Mouse (Mus musculus): Measurements from ENCODE around the gene Dcbld2. TPM values are rescaled to one million over a fixed set of nuclear protein-coding genes. Genes with fewer than 3 reads are reported as not detected.

Dcbld2 gene
- polyA plus RNA-seq, 1 experiment = 0.78 TPM

DNA sequence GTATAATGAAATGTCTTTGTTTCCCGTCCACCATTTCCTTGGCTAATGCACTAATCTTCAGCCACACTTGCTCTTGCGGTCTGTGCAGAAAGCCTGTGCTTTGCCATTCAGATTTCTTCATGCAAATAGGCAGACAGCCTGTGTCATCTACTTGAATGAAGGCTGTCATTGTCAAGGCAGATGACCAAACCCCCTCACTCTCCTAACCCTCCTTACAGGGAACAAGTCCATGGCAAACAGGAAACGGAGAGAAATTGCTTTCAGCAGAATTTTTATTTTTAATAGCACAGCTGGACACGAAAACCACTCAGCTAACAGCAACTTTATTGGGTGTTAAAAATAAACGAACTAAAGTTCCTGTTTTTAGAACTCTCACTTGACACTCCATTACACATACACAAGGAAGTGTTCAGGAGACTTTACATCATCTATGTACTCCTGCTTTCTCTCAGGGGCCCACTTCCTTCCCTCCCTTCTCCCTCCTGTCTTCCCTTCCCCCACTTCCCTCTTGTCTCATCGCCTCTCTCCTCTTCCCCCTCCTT, 93.6 kb downstream of the Dcbld2 start:
- Histone ChIP-seq H3K27me3 (replicated peaks) (no peaks in the 10 kb centered on the region), H3K36me3 (replicated peaks; ENCODE audit: low read length) (peaks cover 62% of the 10 kb centered on the region), H3K9me3 (no peaks in the 10 kb centered on the region), H3K4me1 (peaks cover 94% of the 10 kb centered on the region), H3K4me3 (replicated peaks) (peak overlapping the region; percentile 87)
- TF ChIP-seq FLI1 (IDR thresholded peaks at IDR 0.05; ENCODE audit: low read length) (no peak), GATA1 (IDR thresholded peaks at IDR 0.05; ENCODE audit: borderline replicate concordance, low read length) (peak; percentile 53; the same call in 1 of the 3 replicates)

DNA sequence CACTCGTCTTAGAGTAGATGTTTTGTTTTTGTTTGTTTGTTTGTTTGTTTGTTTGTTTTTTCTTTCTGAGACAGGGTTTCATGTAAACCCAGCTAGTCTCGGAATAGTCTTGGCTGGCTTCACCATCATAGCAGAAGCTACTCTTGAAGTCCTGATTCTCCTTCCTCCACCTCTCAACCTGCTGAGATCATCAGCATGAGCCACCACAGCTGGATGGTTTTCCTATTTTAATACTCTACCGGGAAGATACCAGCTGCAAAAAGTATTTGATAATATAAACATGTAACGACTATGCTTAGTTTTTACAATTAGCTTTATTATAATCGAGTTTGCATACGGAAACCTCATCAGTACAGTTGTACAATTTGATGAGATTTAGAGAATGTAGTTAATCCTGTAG, 94.3 kb downstream of the Dcbld2 start:
- Histone ChIP-seq H3K4me3 (replicated peaks) (peak overlapping the region; percentile 87), H3K9me3 (no peaks in the 10 kb centered on the region), H3K27me3 (replicated peaks) (no peaks in the 10 kb centered on the region), H3K4me1 (peaks cover 94% of the 10 kb centered on the region), H3K36me3 (replicated peaks; ENCODE audit: low read length) (peaks cover 64% of the 10 kb centered on the region)
- TF ChIP-seq FLI1 (IDR thresholded peaks at IDR 0.05; ENCODE audit: low read length) (no peak), GATA1 (IDR thresholded peaks at IDR 0.05; ENCODE audit: borderline replicate concordance, low read length) (no peak)

DNA sequence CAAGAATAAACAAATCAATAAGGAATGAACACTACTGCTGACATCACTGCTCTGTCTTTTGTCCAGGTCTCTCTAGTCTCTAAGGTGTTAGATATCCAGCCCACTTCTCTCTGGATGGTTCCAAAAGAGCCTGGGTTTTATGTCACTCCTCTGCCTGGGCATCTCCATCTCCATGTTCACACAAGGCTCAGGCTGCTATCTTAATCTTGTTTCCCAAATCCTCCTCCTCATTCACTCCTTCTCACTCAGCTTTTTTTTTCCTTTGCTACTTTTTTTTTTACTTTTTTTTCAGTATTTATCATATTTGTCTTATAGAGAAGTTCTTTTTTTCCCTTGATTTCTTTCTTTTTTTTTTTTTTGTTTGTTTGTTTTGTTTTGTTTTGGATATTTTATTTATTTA, 96.7 kb downstream of the Dcbld2 start:
- Histone ChIP-seq H3K27me3 (replicated peaks) (no peaks in the 10 kb centered on the region), H3K4me3 (replicated peaks) (no peak overlapping the region), H3K4me1 (peaks cover 86% of the 10 kb centered on the region), H3K9me3 (no peaks in the 10 kb centered on the region), H3K36me3 (replicated peaks; ENCODE audit: low read length) (peaks cover 63% of the 10 kb centered on the region)
- TF ChIP-seq FLI1 (IDR thresholded peaks at IDR 0.05; ENCODE audit: low read length) (no peak), GATA1 (IDR thresholded peaks at IDR 0.05; ENCODE audit: borderline replicate concordance, low read length) (no peak)

DNA sequence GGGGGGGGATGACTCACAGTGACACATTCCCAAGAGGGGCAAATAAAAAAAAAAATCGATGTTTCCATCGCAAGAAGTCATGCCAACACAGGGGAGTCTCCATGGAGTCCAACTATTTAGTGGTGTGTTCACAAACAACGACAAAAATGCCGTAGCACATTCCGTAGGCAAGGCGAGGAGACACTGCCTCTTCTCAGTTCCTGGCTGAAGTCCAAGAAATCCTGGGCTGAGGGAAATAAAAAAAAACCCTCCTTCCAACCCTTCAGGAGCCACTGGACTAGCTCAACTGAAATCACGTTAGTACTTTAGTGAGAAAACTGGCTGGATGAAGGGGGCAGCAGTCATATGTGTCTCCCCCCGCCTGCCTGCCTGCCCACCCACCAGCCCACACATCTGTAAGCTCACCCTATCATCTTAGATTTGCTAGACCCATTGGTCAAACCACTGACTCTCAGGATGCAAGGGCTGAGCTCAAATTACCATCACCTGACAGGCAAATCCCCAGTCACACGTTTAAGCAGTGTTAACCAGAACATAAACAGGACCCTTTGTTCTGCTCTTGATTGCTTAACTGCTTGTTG, 104.0 kb downstream of the Dcbld2 start:
- H3K36me3 ChIP-seq (replicated peaks; ENCODE audit: low read length) = peaks cover 70% of the 10 kb centered on the region
- H3K27me3 ChIP-seq (replicated peaks) = no peaks in the 10 kb centered on the region
- TF ChIP-seq FLI1 (IDR thresholded peaks at IDR 0.05; ENCODE audit: low read length) = no peak
- no peak for TF ChIP-seq GATA1 (IDR thresholded peaks at IDR 0.05; ENCODE audit: borderline replicate concordance, low read length)
- H3K9me3 ChIP-seq = no peaks in the 10 kb centered on the region
- peaks cover 76% of the 10 kb centered on the region for H3K4me1 ChIP-seq
- no peak overlapping the region for H3K4me3 ChIP-seq (replicated peaks)

DNA sequence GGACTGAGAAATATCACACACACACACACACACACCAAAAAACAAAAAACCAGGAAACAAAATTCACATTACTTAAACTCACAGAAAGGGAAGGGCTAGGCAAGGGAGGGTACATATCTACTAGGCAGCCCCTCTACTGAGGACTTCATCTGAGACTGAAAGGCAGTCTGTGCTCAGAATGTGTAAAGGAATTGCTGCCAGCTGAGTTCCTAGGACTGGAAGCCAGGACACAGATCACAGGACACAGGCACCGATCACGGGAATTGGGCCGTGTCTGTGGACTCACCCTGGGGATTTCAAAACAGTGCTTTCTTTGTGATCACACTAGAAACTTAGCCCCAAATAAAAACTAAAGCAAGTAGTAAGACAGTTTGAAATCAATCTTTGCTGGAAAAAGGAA, 104.6 kb downstream of the Dcbld2 start:
- no peaks in the 10 kb centered on the region for H3K27me3 ChIP-seq (replicated peaks)
- H3K9me3 ChIP-seq = no peaks in the 10 kb centered on the region
- peaks cover 65% of the 10 kb centered on the region for H3K36me3 ChIP-seq (replicated peaks; ENCODE audit: low read length)
- TF ChIP-seq FLI1 (IDR thresholded peaks at IDR 0.05; ENCODE audit: low read length) (no peak), GATA1 (IDR thresholded peaks at IDR 0.05; ENCODE audit: borderline replicate concordance, low read length) (no peak)
- no peak overlapping the region for H3K4me3 ChIP-seq (replicated peaks)
- peaks cover 73% of the 10 kb centered on the region for H3K4me1 ChIP-seq

DNA sequence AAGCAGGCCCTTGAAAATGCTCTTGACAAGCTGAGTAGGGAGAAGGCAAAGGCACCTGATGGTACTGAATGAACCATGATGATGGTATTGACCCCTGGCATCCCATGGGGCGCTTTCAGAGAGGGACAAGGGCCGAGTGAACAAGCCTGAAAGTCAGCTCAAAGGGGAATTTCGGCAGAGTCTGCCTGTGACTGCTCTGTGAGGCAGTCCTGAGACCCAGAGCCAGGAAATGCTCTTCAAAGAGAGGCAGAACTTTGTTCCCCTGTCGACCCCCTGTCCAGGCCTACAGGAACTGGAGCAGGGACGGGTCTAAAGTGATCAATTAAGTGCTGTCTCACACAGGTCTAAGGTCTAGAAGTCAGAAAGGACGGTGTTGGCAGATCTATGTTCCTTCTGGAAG, 105.5 kb downstream of the Dcbld2 start:
- no peak for TF ChIP-seq FLI1 (IDR thresholded peaks at IDR 0.05; ENCODE audit: low read length)
- Histone ChIP-seq H3K4me3 (replicated peaks) (no peak overlapping the region), H3K4me1 (peaks cover 79% of the 10 kb centered on the region), H3K27me3 (replicated peaks) (no peaks in the 10 kb centered on the region), H3K36me3 (replicated peaks; ENCODE audit: low read length) (peaks cover 70% of the 10 kb centered on the region), H3K9me3 (no peaks in the 10 kb centered on the region)

DNA sequence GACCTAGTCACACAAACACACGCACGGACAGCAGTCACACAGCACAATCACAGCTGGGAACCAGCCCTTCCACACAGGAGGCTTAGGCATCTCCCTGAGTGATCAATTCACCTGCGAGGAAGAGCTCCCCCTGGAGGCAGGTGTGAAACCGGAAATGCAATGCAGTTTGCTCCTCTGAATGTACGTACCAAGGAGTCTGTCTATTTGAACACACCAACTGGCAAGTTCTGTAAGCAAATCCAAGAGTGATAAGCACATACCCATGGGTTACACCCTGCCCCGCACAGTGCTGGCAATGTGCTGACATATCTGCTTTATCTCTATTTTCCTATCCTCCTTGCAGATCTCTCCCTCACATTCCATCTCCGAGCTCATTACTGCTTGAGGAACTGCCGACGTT, 106.3 kb downstream of the Dcbld2 start:
- Histone ChIP-seq H3K36me3 (replicated peaks; ENCODE audit: low read length) (peaks cover 64% of the 10 kb centered on the region), H3K4me1 (peaks cover 80% of the 10 kb centered on the region), H3K4me3 (replicated peaks) (no peak overlapping the region), H3K27me3 (replicated peaks) (no peaks in the 10 kb centered on the region), H3K9me3 (no peaks in the 10 kb centered on the region)
- no peak for TF ChIP-seq GATA1 (IDR thresholded peaks at IDR 0.05; ENCODE audit: borderline replicate concordance, low read length)
- TF ChIP-seq FLI1 (IDR thresholded peaks at IDR 0.05; ENCODE audit: low read length) = no peak

DNA sequence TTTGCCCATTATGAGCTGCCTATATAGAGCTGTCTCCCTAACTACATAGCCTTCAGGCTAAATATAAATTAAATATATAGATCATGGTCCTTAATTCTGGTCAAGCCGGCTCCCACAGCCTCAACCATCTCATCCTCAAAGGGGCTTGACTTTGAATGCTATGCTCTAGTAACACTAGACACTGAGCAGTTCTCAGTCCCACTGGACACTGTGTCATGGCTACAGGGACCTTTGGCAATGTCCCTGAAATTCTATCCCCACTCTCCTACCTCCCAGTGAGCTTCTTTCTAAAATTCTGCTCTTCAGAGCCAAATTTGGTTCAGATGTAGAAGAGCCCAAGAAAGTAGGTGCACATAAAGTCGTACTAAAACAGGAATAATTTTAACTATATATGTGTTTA, 107.9 kb downstream of the Dcbld2 start:
- Histone ChIP-seq H3K9me3 (no peaks in the 10 kb centered on the region), H3K4me3 (replicated peaks) (no peak overlapping the region), H3K27me3 (replicated peaks) (no peaks in the 10 kb centered on the region), H3K4me1 (peaks cover 83% of the 10 kb centered on the region), H3K36me3 (replicated peaks; ENCODE audit: low read length) (peaks cover 59% of the 10 kb centered on the region)
- TF ChIP-seq FLI1 (IDR thresholded peaks at IDR 0.05; ENCODE audit: low read length) (no peak), GATA1 (IDR thresholded peaks at IDR 0.05; ENCODE audit: borderline replicate concordance, low read length) (no peak)

DNA sequence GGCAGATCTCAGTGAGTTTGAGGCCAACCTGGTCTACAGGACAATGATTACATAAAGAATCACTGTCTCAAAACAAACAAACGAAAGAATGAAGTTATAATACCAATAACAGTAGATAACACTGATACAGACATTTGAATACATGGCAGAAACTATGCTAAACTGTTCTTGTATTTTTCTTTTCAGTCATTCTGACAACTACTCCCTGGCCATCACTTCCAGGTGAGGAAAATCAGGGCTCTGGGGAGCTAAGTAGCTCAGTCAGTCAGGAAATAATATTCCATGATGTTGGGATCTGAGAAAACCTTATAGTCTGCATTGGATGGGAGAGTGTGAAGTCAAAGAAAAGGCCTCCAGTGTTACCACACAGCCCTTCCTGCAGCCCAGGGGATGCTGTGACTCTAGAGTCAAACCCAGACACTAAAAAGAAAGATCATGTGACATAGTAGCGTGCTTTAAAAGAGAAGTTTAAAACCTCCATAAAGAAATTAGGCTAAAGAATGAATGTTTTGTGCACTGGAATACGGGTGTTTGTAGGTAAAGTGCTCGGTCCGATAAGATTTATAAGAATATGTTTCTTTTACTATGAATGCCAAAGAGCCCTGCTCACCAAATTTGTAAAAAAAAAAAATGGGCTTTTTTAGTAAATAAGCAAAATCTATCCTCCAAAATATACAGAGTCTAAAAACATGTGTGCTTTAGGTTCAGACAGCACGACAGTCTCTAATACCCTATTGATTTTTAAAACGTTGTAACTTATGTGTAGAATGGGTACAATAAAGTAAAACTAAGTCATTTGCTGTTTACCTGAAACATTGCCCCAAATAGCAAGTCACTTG, 108.9 kb downstream of the Dcbld2 start:
- Histone ChIP-seq H3K4me3 (replicated peaks) (no peak overlapping the region), H3K27me3 (replicated peaks) (no peaks in the 10 kb centered on the region), H3K36me3 (replicated peaks; ENCODE audit: low read length) (peaks cover 48% of the 10 kb centered on the region), H3K4me1 (peaks cover 76% of the 10 kb centered on the region), H3K9me3 (no peaks in the 10 kb centered on the region)
- TF ChIP-seq FLI1 (IDR thresholded peaks at IDR 0.05; ENCODE audit: low read length) (no peak), GATA1 (IDR thresholded peaks at IDR 0.05; ENCODE audit: borderline replicate concordance, low read length) (no peak)

Other genes starting within 250 kb of the Dcbld2 start
- gene St3gal6, start 115.8 kb downstream of the Dcbld2 start, polyA plus RNA-seq (2012; ENCODE audit: insufficient read depth, low replicate concordance) = 157 and 159 TPM in 2 replicates
- gene Gm813, start 208.5 kb downstream of the Dcbld2 start, polyA plus RNA-seq (2012; ENCODE audit: insufficient read depth, low replicate concordance) = not detected in 2 replicates
- gene E330017A01Rik, start 230.3 kb downstream of the Dcbld2 start, polyA plus RNA-seq (2012; ENCODE audit: insufficient read depth, low replicate concordance) = not detected in 2 replicates

All from megakaryocyte, embryonic 14.5 days (primary cell).